Mouse (Mus musculus) NIH3T3 (cell line): ENCODE data around the gene Bmp4.

Experiments used
- DNase-seq: peaks from one replicate; pipeline ENCODE4 v3.0.0-alpha.2; 2012; ENCODE audit warnings: low read depth

Gene Bmp4

DNA sequence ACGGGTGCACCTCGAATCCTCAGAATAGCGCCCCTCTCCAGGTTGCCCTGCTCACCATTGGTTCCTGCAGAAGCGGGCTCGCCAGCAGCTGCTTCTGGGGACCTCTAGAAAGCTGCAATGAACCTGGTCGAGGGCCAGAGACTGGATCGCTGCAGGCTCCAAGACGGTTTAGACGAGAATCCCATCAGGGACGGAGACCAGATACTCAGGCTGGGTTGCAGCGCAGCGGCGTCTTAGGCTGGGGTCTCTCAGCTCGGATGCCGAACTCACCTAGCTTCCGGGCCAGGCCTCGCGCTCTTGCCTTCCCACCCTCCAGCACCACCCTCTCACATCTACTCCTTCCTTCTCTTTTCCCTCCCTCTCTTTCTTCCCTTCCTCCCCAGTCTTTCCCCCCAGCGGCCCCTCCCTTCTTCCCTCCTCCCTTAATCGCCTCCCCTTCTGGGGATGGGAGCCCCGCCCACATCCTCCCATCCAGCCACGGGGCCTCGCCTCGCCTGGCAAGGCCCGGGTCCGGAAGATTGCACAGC, at the start of gene Bmp4:
Gene Bmp4 (minus strand): TSS at position 421 of the 527 bp plus-strand sequence.
- DNase-seq: no peak

DNA sequence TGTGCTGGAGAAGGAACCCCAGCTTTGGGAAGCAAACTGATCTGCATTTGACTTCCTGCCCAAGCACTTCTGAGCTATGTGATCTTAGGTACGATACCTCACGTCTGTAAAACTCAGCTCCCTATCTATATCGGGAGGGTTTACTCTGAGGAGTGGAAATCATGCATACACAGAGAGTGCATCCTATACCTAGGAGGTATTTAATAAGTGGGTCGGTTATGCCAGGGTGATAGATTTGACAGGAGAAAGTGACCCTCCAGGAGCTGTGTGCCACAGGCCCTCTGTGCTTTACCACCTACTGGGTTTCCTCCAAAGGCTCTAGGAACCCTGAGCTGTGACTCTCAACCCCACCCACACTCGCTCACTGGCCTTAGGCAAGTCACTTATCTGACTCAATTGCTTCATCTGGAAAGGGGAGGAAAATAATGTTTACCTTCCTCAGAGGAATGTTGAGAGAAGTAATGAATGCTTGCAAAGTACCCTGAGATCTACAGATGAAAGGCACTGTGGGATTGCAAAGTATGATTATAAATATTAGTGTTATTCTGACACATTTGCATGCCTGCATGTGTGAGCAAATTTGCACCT, 49.1 kb upstream of the Bmp4 start:
- no peak for DNase-seq

- peak; percentile 34 for DNase-seq
Observed at GRCm38 (mm10) chr14:46436471-46437090, 46.1 kb upstream of the Bmp4 start.

- no peak for DNase-seq
Observed at GRCm38 (mm10) chr14:46430231-46430630, 39.8 kb upstream of the Bmp4 start.

DNA sequence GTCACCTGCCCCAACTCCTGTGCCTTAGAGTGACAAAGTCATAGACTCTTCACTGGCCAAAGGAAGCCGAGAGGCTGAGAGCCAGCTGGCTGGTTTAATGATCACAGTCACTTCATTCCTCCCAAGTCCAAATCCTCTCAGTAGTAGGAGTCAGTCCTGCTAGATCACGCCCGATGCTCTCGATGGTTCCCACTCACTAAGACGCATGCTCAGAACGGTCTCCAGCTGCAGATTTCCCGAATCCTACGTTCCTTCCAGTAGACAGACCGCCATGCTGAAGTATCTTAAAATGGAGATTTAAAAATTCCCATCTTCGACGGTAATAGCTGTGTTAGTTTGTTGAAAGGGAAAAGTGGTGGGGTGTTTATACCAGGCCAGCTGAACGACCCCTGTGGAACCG, 36.8 kb upstream of the Bmp4 start:
- DNase-seq: no peak

GRCm38 (mm10) chr14:46421823-46422222, 31.4 kb upstream of the Bmp4 start:
- DNase-seq: no peak

DNA sequence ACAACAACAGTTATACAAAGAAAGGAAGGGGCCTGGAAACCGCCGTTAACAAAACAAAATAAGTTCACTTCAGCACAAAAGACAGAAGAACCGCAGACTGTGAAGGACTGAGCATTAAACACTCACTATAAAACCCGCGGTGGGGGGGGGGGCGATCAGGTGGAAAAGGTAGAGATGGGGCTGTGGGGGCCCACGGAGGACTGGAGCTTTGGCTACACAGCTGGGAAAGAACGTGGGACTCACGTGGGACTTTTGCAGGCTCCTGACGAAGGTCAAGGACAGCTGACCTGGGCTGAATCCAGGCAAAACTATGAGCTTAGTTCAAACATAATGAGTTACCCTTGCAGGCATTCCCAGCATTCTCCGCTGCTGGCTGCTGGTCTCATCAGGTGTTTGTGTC, 28.8 kb upstream of the Bmp4 start:
- DNase-seq: no peak

DNA sequence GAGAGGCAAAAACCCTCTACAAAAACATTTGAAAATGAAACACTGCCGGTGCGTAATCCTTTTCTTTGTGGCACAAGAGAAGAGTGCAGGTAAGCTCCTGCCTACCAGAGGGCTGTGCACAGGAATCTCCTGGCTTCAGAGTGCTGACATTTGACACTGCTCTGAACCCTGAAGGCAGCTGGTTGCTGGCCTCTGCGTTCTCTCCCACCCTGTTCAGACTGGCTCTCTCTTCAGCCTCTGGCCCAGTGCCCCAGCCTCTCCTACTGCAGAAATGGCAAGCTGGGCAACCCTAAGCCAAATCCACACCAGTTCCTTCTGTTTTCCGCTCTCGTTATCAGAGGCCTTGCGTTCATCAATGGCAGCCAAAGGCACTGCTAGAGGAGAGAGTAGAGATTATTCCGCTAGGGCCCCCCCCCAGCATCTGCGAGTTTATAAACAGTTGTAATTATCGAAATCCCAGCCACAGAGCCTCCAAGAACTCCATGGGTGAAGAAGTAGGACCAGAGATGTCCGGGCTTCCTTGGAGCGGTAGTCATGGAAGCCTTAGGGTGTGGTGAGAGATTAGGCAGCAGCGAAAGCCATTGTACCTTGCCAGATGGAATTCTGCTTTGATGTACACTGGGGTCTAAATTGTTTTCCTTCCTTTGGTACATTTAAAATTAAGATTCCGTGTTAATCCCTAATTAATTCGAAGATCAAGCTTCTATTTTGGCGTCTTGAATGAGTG, 28.1 kb upstream of the Bmp4 start:
- DNase-seq: no peak

- no peak for DNase-seq
Observed at GRCm38 (mm10) chr14:46412497-46413000, 22.1 kb upstream of the Bmp4 start.

- DNase-seq: no peak
Observed at GRCm38 (mm10) chr14:46410557-46411120, 20.2 kb upstream of the Bmp4 start.

GRCm38 (mm10) chr14:46409016-46409415, 18.5 kb upstream of the Bmp4 start:
- DNase-seq: no peak

DNA sequence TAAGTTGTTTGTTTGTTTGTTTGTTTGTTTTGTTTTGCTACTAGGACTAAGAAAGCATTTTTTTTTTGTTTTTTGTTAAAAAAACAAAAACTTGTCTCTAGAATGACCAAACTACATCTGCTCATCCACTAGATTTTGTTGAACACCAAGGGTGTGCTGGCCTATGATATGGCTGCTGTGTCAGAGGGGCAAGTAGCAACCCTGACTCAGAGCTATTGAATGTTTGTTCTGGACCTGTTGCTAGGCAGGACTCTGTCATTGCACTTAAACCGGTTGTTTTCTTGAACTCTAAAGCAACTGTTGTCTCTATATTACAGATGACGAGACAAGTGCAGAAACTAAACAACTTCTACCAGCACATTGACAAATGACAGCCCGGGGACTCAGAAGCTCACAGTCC, 17.9 kb upstream of the Bmp4 start:
- DNase-seq: peak; percentile 26

DNA sequence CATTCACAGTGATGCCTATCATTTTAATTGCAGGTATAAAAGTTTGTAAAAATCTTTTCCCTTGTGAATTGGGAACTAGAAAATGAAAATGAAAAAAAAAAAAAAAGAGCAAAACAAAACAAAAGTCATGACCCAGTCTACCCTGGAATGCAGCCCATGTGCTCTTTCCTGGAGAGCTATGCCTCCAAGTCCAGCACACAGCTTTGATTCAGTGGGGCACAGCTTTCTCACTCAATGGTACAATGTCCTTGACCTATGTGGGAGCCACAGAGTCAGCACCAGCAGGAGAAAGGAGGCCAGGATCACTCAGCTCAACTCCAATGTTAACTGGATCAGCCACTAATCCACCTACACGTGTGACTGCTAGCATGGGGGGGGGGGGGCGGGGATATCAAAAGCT, 9.5 kb upstream of the Bmp4 start:
- DNase-seq: no peak

DNA sequence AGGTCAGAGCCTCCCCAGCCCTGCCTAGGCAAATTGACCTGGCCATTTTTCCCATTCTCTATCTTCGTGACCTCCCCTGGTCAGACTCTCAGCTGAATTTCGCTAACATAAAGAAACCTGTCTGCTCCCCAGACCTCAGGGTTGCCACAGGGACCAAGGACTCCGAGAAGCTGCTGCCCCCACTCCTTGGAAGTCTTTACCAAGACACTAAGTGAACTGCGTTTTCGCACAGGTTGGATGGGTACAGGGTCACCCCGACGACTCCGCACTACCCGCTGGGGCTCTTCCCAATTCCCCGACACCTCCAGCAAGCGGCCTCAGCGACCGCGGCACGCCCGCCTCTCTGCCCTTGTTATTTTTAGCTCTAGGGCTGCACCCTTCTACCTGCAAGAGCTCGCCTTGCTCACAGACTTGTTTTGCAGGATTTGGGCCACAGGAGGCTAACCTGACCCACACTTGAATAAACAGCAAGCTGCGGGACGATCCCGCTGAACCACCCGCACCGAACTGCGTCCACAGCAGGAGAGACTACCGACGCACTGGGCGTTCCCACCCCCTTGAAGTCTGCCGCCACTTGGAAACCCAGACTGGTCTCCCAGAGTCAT, 7.7 kb upstream of the Bmp4 start:
- no peak for DNase-seq

DNA sequence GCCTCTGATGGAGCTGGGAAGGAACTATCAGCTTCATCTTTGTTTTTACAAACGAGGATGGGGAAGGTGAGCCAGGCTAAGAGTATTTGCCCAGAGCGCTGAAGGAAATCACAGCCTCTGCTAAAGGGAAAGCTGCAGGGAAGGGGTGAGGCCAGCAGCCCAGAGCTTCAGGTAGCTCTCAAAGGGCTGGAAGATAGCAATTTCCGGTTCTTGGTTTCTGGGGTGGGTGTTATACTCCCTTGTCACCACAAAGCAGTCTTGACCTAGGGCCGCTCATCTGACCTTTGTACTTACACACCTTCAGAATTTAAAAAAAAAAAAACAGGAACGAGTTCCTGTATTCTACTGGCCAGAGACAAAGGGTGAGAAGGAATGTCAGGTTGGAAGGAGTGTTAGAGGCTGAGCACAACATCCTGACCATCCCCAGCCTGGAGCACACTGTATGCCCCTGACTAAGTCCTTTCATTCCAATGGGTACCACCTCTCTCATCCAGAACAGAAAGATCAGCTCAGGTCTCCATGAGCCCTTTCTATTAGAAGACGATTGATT, 1.2 kb upstream of the Bmp4 start:
- DNase-seq: no peak

GRCm38 (mm10) chr14:46389438-46390248, 826 bp downstream of the Bmp4 start:
- no peak for DNase-seq

DNA sequence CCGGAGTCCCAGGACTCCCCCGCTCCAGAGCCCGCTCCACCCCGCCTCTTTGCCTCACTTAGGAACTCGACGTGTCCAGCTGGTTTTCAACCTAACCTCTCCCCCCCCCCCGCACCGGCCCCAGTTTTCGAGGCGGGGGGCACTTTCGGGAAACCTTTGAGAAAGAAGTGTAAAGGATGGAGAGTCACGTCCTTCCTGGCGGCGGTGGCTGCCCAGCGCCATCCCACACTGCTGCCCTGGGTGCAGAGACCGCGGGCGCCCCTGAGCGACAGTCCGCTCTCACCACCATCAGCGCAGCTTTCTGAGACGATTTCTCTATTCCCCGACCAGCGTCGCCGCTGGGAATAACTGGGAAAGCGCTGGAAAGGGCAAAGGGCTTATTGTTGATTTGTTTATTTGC, 1.8 kb downstream of the Bmp4 start:
- DNase-seq: no peak

DNA sequence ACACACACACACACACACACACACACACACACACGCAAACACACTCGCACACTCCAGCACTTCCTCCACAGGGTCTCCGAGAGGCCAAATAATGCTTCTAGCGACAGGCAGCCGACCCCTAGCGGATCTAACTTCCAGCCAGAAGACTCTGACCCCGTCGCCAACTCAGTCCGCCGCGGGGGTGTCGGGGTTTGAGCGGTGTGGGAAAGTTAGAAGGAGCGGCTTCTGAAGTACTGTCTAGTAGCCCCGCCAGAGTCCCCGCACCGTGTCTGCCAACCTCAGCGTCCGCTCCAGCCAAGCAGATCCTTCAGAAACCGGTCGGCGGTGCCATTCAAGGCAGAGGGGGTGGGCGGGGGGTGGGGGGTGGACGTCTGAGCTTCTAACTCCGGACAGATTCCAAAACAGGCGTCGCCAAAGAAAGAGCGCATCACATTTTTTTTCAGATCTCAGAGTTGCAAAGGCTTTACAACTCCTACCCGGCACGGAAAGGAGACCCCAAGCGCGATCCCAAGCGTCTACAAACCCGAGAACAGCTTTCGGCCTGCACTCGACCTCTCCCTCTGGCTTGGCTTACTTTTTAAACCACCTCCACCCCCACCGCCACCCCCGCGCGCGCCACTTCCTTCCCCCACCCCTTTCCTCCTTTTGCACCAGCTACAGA, 2.5 kb downstream of the Bmp4 start:
- no peak for DNase-seq

DNA sequence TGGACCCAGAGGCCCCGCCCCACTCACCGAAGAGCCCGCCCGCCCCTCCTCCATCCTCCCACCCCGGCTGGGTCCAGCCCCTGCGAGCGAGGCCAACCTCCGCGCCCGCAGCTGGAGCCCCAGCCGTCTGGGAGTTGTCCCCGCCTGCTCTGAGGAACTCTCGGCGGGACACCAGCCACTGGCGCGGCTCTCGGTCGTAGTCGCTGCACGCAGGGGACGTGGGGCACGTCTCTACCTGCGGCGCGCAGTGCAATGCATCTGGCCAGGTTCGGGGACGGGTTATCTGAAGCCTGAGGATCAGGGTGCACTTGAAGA, 3.2 kb downstream of the Bmp4 start:
- DNase-seq: no peak

GRCm38 (mm10) chr14:46386478-46387356, 3.8 kb downstream of the Bmp4 start:
- no peak for DNase-seq
